Mouse (Mus musculus): ENCODE results near the gene Xrra1. TPM values are rescaled to one million over a fixed set of nuclear protein-coding genes. Genes with fewer than 3 reads are reported as not detected.
"Not testable (repeated sequence)": the region's sequence is repeated elsewhere in the genome, so short reads cannot be mapped to it uniquely, and the experiment has no call there.

The Xrra1 gene
- total RNA-seq (2021): 1 to 10 TPM in 1 of 2 experiments, under 1 TPM in 1; 0.87 to 1.2 TPM
- long read RNA-seq, experiment 1, partial matches to known transcripts: 1 of 1 reads
- long read RNA-seq, experiment 1, other reads (novel, unspliced or antisense): 0 of 1 reads
- long read RNA-seq, experiment 2, partial matches to known transcripts: 1 of 2 reads
- long read RNA-seq, experiment 2, other reads (novel, unspliced or antisense): 1 of 2 reads

DNA sequence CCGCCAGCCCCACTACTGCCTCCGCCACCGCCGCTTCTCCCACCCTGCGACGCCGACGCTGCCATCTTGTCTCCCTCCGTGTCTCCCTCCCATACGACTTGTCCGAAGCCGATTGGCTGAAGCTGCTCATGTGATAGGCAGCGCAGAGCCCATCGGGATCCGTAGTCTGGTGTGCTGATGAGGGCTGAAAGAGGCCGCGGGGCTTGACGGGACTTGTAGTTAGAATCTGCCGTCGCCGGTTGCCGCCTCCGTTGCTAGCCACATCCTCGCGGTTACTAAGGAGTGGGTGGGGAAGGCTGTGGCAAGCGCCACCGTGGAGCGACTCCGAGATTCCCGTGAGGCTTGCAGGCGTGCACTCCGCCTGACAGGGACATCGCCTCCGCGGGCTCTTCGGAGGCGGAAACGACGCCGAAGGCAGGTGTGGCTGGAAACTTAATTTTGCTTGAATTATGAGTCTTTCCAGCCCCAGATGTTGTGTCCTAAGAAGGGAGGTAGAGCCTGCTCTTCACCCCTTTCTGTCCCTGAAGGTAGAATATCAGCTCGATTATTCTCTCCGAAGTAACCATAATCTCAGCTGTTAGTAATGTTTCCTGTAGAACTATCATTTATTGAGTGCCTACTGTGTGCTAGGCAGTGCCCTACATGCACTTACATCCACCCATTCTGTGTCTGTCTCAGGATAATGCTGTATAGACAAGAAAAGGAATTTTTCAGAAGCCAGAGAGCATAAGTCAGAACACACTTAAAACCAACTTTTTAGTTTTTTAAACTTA lies at the start of gene Xrra1:
Xrra1 (plus strand) TSS at position 304 of the 773 bp plus-strand sequence.
- DNase-seq (ENCODE audit: low spot score in 2 of 2): peak; percentile 98 to 99

DNA sequence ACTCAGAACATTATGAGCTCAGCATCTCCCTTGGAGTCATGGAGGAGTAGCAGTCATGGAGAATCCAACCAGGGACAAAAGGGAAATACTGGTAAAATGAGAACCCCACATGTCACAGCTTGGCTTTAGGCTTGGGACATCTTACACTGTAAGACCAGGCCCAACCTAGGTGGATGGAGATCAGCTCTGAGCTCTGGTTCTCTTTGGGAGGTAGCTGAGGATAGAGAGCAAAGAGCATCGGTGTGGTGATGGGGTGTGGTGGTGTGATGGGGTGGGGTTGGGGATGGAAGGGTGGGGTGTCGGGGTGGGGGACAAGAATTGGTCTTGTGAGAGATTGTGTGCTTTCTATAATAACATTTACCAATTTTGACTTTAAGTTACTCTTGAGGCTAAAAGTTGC lies 48.1 kb upstream of the Xrra1 start:
- no peak for DNase-seq (ENCODE audit: low spot score in 2 of 2)

DNA sequence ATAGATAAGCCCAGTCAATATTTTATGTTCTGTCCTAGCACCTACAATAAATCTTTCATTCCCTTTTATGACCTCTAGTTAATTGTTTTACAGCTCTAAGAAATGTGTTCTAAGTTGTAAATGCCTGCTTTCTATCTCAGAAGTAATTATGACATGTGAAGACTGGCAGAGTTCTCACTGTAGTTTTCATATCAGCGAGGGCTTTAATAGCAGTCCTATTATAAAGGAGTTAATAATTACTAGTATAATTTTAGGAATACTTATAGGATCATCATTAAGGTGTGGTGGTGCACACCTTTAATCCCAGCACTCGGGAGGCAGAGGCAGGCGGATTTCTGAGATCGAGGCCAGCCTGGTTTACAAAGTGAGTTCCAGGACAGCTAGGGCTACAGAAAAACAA lies 47.3 kb upstream of the Xrra1 start:
- no peak for DNase-seq (ENCODE audit: low spot score in 2 of 2)

DNA sequence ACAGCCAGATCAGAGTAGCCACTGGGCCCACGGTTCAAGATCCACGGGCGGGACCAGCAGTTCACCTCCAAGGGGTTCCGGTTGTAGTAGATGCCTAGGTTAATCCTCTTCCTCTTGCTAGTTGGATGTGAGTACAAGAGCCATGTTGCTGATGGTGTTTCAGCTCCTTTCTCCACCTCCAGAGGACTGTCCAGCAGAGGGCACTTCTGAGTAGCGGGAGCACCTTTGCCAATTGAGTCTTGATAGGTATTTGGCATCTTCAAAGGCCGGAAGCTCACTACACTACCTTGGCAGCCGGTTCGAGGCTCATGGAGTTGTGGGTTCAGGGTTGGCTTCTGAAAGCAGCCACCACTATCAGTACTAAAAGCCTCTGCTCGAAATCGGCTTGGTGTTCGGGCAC lies 45.5 kb upstream of the Xrra1 start:
- peak; percentile 39 to 54 for DNase-seq (ENCODE audit: low spot score in 2 of 2)

DNA sequence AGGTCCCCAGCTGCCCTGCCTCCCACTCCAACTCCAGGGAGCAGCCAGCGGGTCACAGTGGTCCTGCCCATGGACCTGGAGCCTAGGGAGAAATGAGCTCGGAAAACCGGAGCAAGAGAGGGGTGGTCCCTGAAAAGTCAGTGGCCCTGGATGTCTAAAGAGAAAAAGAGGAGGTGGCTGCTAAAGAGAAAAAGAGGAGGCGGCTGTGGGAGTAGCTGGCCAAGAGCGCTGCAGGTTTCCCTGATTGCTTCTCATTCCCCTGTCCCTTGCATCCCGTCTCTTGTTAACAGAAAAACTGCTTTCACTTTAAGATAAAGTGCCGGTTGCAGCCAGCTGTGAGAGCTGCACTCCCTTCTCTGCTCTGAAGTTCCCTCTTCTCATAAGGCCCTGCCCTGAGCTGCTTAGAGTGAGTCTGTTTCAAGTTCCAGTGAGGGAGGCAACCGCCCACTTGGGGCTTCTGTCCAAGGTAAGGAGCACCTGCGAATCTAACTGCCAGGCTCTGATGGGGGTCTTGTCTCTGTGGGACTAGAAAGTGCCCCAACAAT lies 40.7 kb upstream of the Xrra1 start:
- not testable (repeated sequence) for DNase-seq (ENCODE audit: low spot score in 2 of 2)

DNA sequence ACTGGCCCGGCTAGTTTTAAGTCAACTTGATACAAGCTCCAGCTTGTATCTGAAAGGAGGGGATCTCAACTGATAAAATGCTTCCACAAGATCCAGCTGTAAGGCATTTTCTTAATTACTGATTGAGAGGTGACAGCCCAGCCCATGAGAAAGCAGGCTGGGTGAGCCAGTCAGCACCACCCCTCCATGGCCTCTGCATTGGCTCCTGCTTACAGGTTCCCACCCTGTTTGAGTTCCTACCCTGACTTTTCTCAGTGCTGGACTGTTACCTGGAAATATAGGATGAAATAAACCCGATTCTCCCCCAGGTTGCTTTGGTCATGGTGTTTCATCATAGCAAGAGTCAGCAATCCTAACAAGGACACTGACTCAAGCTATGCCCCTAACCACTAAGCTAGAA lies 37.0 kb upstream of the Xrra1 start:
- no peak for DNase-seq (ENCODE audit: low spot score in 2 of 2)

DNA sequence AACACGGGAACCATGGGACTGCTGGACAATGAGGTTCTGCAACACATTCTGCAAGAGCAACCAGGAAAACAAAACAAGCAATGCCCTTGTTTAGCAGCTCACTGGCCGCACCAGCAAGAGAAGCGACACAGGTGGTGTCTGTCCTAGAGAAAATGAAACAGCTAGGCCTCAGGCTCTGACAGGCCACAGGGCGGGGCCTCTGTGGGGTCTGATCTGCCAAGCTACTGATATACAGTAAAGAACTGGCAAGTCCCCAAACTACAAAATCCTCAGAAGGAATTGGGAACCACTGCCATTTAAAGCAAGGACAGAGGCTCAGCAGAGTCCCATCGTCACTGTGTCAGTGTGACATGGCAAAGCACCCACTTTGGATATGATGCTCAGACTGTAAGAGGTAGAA lies 36.5 kb upstream of the Xrra1 start:
- no peak for DNase-seq (ENCODE audit: low spot score in 2 of 2)

DNA sequence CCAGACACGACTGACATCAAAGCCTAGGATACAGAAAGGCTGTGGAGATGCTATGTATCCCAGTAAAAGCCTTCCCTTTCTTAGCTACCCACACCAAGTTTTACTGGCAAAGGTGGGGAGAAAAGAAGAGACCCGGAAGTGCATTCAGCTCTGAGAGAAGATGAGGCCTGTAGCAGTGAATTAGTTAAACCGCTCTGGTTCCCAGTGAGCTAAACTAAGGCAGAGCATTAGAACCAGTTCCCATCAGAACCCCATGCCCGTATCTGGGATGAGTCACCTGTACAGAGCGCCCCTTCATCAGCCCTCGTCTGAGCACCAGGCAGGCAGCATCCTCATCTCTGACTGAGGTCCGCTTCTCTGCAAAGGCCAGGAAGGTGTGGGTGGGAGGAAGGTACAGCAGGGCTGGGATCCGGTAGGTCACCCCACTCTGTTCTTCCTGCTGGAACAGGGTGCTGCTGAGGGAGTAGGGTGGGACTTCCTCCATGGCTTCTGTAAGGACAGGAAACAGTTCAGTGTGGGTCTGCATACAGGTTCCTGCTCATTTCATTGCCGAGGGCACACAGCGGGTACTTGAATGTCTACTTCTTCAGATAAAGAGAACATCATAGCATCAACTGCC lies 35.8 kb upstream of the Xrra1 start:
- no peak for DNase-seq (ENCODE audit: low spot score in 2 of 2)

DNA sequence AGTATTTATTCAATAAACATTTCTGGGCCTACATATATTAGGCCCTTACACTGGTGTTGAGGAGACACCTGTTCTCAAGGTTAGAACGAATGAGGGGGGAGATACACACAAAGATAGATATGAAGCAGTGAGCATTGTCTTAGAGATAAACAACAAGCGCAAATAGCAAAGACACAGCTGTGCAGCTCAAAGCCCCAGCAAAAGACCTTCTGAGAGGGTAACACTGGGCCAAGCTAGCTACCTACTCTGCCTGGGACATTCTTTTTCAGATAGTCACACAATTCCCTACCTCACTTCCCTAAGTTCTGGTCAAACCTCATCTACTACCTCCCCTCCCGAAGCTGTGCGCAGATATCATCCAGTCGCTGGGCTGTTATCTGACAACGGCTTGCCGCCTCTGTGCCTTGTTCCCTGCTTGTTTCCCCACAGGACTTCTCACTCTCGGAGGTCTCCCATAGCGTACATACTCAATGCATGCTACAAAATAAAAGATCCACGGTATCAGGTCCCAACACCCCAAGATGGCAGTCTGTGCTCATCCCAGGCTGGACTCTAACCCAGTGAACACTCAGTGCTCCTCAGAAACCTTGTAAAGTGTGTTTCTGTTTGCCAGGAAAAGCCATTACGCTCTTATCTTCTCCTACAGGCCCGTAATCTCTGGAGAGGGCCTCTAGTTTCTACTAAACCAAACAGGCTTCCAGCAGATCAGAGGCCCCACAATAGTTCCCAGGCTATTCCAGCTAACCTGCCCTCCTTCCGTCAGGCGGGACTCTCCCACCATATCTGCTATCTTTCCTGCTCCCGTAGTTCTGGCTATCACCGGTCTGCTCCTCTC lies 34.0 kb upstream of the Xrra1 start:
- DNase-seq (ENCODE audit: low spot score in 2 of 2): no peak

DNA sequence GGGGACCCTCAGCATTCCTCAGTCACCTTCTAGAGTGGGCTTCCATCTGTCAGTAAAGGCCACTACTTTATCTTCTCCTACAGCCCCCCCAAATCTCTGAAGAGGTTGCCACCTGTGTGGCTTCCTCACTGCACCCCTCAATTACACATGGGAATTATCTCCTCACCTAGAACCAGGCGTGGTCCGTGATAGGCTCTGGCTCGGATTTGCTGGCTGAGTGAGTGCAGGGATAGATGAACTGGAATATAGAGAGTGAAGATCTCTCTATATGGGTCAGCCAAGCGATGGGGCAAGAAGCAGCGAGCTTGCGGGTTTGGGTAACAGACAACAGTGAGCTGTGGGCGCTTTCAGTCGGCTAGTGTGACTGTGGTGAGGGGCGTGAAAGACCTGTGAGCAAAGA lies 33.4 kb upstream of the Xrra1 start:
- DNase-seq (ENCODE audit: low spot score in 2 of 2): no peak

DNA sequence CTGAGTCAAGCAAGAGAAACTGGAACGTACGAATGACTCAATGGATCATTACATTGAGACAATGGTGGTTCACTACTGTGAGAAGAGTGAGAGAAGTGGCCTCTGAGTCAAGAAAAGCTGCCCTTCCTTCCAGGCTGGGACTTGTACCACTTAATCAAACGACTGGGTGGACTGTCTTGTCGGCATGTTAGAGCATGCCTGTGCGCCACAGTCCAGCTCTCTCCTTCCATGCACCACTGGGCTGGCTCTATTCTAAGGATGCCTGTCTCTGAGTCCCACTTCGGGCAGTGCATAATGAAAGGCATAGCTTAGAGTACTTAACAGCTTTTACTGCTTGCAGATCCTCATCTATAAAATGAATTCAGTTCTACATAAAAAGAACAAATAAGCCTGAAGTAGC lies 32.8 kb upstream of the Xrra1 start:
- DNase-seq (ENCODE audit: low spot score in 2 of 2): no peak

DNA sequence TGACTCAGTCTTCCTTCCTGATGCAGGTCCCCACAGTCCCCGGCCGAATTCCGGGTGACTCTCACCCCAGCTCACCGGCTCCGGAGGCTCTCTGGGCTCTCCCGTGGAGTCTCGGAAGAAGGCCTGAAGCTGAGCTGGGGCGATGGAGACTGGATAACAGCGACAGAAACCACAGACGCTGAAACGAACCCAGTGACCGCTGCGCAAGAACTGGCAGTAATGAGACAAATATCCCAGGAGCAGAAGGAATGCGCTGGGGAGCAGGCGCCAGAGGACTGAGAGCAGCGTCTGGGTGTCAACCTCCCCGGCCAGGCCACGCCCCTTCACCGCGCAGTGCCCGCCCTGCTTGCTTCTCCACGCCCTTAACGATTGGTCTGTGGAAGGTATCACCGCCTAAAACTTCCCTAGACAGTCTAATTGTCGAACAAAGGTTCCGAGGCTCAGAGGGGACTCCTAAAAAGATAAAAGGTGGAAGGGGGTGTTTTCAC lies 30.8 kb upstream of the Xrra1 start, which contains the start of gene Neu3:
Neu3 (minus strand) TSS at position 335 of the 488 bp plus-strand sequence.
- peak; percentile 89 to 93 for DNase-seq (ENCODE audit: low spot score in 2 of 2)

DNA sequence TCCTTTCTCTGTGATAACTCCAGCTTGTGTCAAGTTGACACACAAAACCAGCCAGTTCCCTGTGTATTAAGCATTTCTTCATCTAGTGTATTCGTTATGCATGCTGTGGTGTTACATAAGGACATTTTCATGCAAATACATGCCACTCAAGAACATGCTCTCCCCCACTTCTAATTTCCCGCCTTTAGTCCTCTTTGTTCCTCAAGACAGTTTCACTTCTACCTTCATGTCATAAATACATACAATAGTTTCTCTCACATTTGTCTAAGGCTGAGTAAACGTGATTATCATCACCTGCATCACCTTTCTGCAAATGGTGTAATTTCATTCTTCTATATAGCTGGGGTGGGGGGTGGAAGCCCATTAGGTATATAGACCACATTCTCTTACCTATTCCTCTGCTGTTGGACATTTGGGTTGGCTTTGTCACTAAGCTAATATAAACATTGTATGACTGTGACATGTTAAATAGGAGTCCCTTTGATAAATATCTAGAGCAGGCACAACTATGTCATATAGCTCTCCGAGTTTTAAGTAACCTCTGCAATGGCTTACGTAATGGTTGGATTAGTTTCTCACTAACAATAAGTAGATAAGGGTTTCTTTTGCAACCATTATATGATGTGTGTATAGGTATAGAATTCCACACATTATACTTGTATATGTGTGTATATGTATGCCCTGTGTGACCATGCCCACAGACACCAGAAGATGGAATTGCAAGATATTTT lies 25.6 kb upstream of the Xrra1 start:
- DNase-seq (ENCODE audit: low spot score in 2 of 2): no peak

DNA sequence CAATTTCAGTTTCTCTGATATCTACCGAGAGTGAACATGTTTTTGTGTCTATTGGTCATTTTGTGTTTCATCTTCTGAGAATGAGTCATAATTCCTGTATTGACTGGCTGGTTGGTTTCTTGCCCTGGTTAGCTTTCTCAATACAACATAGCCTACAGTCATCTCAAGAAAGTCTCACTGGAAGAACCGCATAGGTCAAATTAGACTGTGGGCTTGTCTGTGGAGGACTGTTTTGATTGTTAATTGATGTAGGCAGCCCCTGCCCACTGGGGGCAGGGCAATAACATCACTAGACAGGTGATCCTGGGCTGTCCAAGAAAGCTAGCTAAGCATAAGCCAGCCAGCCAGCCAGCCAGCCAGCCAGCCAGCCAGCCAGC lies 25.1 kb upstream of the Xrra1 start:
- no peak for DNase-seq (ENCODE audit: low spot score in 2 of 2)

DNA sequence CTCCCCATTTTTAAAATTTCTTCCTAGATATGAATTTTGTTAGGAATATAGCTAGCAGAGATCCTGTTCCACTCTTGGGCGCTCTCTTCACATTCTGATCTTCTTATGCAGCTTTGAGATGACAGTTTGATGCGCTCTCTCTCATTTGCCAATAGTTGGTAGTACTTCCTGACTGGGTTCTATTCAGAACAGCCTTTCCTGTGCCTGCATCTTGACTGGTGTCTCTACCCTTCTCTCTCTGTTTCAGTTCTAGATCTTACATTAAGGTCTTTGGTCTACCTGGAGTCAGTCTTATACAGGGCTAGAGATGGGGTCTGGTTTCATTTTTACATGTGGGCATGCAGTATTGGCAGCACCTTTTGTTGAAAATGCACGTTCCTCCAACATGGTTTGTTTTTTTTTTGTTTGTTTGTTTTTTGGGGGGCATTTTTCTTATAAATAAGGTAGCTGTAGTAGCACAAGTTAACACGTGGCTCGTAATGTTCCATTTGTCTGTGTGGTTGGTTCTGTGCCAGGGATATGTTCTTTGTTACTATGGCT lies 24.5 kb upstream of the Xrra1 start:
- DNase-seq (ENCODE audit: low spot score in 2 of 2): no peak

DNA sequence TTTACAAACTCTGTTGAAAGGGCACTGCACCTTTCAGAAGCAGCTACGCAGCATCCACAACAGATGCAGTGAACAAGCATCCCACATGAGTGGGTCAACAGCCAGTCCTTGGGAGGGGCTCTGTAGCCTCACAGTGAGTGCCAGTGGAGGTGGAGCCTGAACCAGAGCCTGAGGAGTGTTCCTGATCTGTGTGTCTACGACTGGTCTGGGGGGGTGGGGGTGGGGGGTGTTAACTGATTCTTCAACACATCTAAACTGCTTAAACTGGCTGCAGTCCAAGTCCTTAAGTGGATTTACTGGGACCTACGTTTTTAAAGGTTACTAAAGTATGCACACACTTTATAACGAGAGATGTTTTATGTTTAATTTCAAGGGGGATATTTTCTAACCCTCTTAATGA lies 22.1 kb upstream of the Xrra1 start:
- DNase-seq (ENCODE audit: low spot score in 2 of 2): no peak

DNA sequence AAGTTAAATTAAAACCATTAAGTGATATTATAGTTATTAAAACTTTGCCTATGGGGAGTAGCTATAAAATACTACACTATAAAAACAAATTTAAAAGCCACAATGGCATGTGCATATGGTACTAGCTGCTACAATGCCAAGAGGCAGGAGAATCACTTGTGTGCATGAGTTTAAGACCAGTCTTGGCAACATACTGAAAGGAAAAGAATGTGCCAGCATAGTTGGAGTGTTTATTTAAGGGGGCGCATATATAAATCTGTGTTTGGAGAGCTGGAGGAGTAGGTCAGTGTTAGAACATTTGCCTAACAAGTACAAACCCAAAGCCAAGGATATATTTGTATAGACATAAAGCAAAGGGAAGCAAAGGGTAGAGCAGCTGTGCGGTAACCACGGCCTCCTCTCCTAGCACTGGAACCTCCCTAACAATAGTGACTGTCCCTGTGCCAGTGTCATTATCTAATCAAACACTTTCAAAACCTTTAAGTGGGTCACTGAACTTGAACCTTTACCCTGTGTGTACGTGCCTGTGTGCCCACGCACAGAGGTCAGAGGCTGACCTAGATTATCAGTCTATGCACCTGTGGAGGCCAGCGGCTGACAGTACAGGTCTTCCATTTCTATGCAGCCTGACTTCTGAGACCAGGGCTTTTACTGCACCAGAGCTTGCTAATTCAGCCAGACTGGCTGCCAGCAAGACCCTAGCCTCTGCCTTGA lies 21.4 kb upstream of the Xrra1 start:
- no peak for DNase-seq (ENCODE audit: low spot score in 2 of 2)

DNA sequence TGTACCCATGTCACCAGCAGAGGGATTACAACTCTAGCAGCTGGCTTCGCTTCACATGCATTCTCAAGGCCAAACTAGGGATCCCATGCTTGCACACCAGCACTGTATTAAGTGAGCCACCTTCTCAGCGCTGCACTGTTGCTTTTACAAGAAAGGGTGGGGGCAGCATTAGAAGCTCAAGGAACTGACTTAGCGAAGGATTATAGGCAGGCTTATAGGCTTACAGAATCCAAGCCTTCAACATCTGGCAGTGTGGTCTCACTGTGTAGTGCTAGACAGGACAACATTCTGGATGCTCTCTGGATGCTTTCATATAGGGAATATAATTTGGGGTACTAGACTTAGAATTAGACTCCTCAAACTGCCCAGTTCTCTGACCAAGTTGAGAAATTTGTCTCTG lies 20.7 kb upstream of the Xrra1 start:
- DNase-seq (ENCODE audit: low spot score in 2 of 2): no peak

DNA sequence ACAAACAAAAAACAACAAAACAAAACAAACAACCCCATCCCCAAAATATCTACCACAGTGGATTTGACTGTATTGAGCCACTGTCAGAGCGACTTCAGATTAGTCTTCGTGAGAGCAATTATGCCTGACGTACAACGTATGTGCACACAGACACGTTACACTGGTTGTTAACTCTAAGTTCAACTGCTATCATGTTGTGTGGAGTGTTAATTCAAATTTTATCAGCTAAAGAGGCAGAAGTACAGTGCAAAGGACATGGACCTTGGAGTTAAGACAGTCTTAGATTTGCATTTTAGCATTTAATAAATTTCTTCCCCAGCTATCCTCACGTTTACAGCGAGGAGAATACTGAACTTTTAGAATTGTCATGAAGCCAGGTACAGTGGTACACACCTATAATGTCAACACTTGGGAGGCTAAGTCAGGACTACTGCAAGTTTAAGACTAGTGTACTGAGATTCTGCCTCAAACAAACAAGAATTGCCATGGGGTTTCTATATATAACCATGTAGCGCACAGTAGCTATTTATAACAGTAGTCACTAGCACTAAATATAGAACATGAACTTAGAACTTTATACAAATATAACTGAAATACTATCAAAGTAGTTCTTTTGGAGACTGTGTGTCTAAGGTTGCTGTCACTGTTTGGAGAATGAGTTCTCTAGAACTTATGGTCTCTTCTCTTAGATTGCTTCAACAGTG lies 13.2 kb upstream of the Xrra1 start:
- DNase-seq (ENCODE audit: low spot score in 2 of 2): no peak
